Mouse (Mus musculus) forebrain, embryonic 13.5 days (tissue): ENCODE results near the gene Mettl7a2. TPM values are rescaled to one million over a fixed set of nuclear protein-coding genes. Genes with fewer than 3 reads are reported as not detected.

ENCODE experiments used
- ATAC-seq: fragments of 200-750 bp; cut with Nextera tagmentation; 2 replicates; pipeline ENCODE4 v1.8.0; 2017
- H3K27ac ChIP-seq: fragments of 300-500 bp; sonication (generic); 2 replicates; pipeline ENCODE4 v1.5.1; 2015; ENCODE audit warnings: inconsistent platforms, mild to moderate bottlenecking, moderate library complexity
- H3K27me3 ChIP-seq: fragments of 300-500 bp; sonication (generic); 2 replicates; pipeline ENCODE4 v1.6.1; 2015; ENCODE audit warnings: mild to moderate bottlenecking, inconsistent platforms
- H3K36me3 ChIP-seq: fragments of 300-500 bp; sonication (generic); 2 replicates; pipeline ENCODE4 v1.6.1; 2015; ENCODE audit warnings: mild to moderate bottlenecking, inconsistent platforms; ENCODE audit not compliant: poor library complexity, severe bottlenecking
- H3K4me1 ChIP-seq: fragments of 300-500 bp; sonication (generic); 2 replicates; pipeline ENCODE4 v1.6.1; 2015; ENCODE audit warnings: inconsistent platforms
- H3K4me2 ChIP-seq: fragments of 300-500 bp; sonication (generic); 2 replicates; pipeline ENCODE4 v1.6.1; 2015; ENCODE audit warnings: inconsistent platforms, mild to moderate bottlenecking, moderate library complexity
- H3K4me3 ChIP-seq: fragments of 300-500 bp; sonication (generic); 2 replicates; pipeline ENCODE4 v1.5.1; 2015; ENCODE audit warnings: mild to moderate bottlenecking, inconsistent platforms
- H3K9ac ChIP-seq: fragments of 300-500 bp; sonication (generic); 2 replicates; pipeline ENCODE4 v1.6.1; 2015; ENCODE audit warnings: mild to moderate bottlenecking, inconsistent platforms
- H3K9me3 ChIP-seq: fragments of 300-500 bp; sonication (generic); replicated peaks from 2 replicates; pipeline ENCODE4 v1.6.1; 2016; ENCODE audit warnings: inconsistent platforms
- WGBS: fragments of 180-500 bp; shearing (Covaris S2); methylation state at CpG from one replicate; pipeline ENCODE4 v1.1.7; 2015; 5-methylcytosine and 5-hydroxymethylcytosine counted together
- polyA plus RNA-seq: library from polyadenylated mRNA; unstranded; fragments of >200 nt; fragmentation: Nextera tagmentation; extraction: Ambion mirVana; gene quantifications from 2 replicates; pipeline ENCODE4 v1.2.1, GENCODE M21; 2015

The Mettl7a2 gene
- polyA plus RNA-seq, 1 experiment from 2014 or later, result not detected

GRCm38 (mm10) chr15:100406088-100406487 lies 53.1 kb downstream of the Mettl7a2 start:
- no peaks in the 10 kb centered on the region for H3K9me3 ChIP-seq
- H3K36me3 ChIP-seq, result peaks cover 90% of the 10 kb centered on the region
- H3K4me3 ChIP-seq, result no peak overlapping the region
- no peak for ATAC-seq
- no peak overlapping the region for H3K9ac ChIP-seq
- H3K4me2 ChIP-seq, result no peak overlapping the region
- H3K4me1 ChIP-seq, result no peaks in the 10 kb centered on the region
- H3K27ac ChIP-seq, result no peak overlapping the region
- 93% methylated on average over 5 of the region's 5 CpGs for WGBS
- H3K27me3 ChIP-seq, result no peaks in the 10 kb centered on the region

GRCm38 (mm10) chr15:100410918-100411672 lies 58.1 kb downstream of the Mettl7a2 start:
- Histone ChIP-seq H3K9ac (no peak overlapping the region), H3K4me3 (no peak overlapping the region), H3K4me1 (no peaks in the 10 kb centered on the region), H3K9me3 (no peaks in the 10 kb centered on the region), H3K36me3 (peaks cover 46% of the 10 kb centered on the region), H3K4me2 (no peak overlapping the region), H3K27ac (no peak overlapping the region), H3K27me3 (no peaks in the 10 kb centered on the region)
- WGBS, result 69% methylated on average over 14 of the region's 14 CpGs
- no peak for ATAC-seq

Other genes with a start within 250 kb of the Mettl7a2 start
- 25.8 and 27.8 TPM in 2 replicates for gene Atf1, start 125.4 kb upstream of the Mettl7a2 start, polyA plus RNA-seq
- gene Tmprss12, start 72.4 kb upstream of the Mettl7a2 start, polyA plus RNA-seq, result not detected in 2 replicates
- 3.2 and 4.6 TPM in 2 replicates for gene Mettl7a1, start 49.1 kb upstream of the Mettl7a2 start, polyA plus RNA-seq
- not detected in 2 replicates for gene Mettl7a3, start 18.3 kb upstream of the Mettl7a2 start, polyA plus RNA-seq
- not detected in 2 replicates for gene Methig1, start 51 bp upstream of the Mettl7a2 start, polyA plus RNA-seq
- gene Higd1c, start 11.3 kb downstream of the Mettl7a2 start, polyA plus RNA-seq, result not detected in 2 replicates
- gene Gm5475, start 68.9 kb downstream of the Mettl7a2 start, polyA plus RNA-seq, result 0.06 TPM in 1 of 2 replicates, not detected in the other
- gene Slc11a2, start 71.9 kb downstream of the Mettl7a2 start, polyA plus RNA-seq, result 21.3 and 22.1 TPM in 2 replicates
- gene Letmd1, start 115.8 kb downstream of the Mettl7a2 start, polyA plus RNA-seq, result 44.7 and 50.3 TPM in 2 replicates
- gene Csrnp2, start 142.3 kb downstream of the Mettl7a2 start, polyA plus RNA-seq, result 34.7 and 39.2 TPM in 2 replicates
- 35.2 and 38.3 TPM in 2 replicates for gene Tfcp2, start 198.8 kb downstream of the Mettl7a2 start, polyA plus RNA-seq
- gene Pou6f1, start 246.8 kb downstream of the Mettl7a2 start, polyA plus RNA-seq, result 36.4 and 37.5 TPM in 2 replicates